Mouse (Mus musculus) neutrophil, adult 5-6 weeks (primary cell): ENCODE data around the gene Ube2m. TPM values are rescaled to one million over a fixed set of nuclear protein-coding genes. Genes with fewer than 3 reads are reported as not detected.
"Not testable (repeated sequence)": the region's sequence is repeated elsewhere in the genome, so short reads cannot be mapped to it uniquely, and the experiment has no call there.

ENCODE experiments used
- ATAC-seq: fragments of 151-379, 151-347 bp; 2 replicates; pipeline ENCODE4 v1.8.0; 2017; ENCODE audit warnings: mild to moderate bottlenecking, moderate TSS enrichment; ENCODE audit not compliant: insufficient number of reproducible peaks, poor library complexity, low FRiP score, severe bottlenecking; ENCODE audit errors: extremely low read depth
- total RNA-seq: library from RNA; stranded (forward); fragments of 200-1000 nt; gene quantifications from 2 replicates; pipeline ENCODE4 v1.2.3, GENCODE M21; 2017

Ube2m gene
- 75.1 and 83.5 TPM in 2 replicates for total RNA-seq

GRCm38 (mm10) chr7:13037901-13038555, at the start of gene Ube2m:
Gene Ube2m (minus strand): TSS chr7:13038275.
- peak; percentile 66 for ATAC-seq

- ATAC-seq = no peak
These were observed 34.2 kb upstream of the Ube2m start for GRCm38 (mm10) chr7:13072293-13072692.

- ATAC-seq = not testable (repeated sequence)
These were observed 25.3 kb upstream of the Ube2m start for GRCm38 (mm10) chr7:13063399-13063798.

GRCm38 (mm10) chr7:13059536-13059935, 21.5 kb upstream of the Ube2m start:
- no peak for ATAC-seq

- no peak for ATAC-seq
These were observed 19.0 kb upstream of the Ube2m start for GRCm38 (mm10) chr7:13056913-13057700.

- ATAC-seq = peak; percentile 90
These were observed 16.4 kb upstream of the Ube2m start, which contains the start of gene Mzf1 for GRCm38 (mm10) chr7:13054287-13055010. Gene Mzf1 (minus strand): TSS chr7:13054764.

- 0 out of 2 replicates have a peak, but pooled peaks have one; percentile 0 for ATAC-seq
These were observed 15.8 kb upstream of the Ube2m start for GRCm38 (mm10) chr7:13053961-13054286.

- ATAC-seq = no peak
These were observed 15.4 kb upstream of the Ube2m start for GRCm38 (mm10) chr7:13053501-13053900.

GRCm38 (mm10) chr7:13053001-13053400, 14.9 kb upstream of the Ube2m start:
- no peak for ATAC-seq

- ATAC-seq = peak; percentile 87
These were observed 8.0 kb upstream of the Ube2m start for GRCm38 (mm10) chr7:13046084-13046483.

- ATAC-seq = no peak
These were observed 6.2 kb upstream of the Ube2m start for GRCm38 (mm10) chr7:13044254-13044625.

- ATAC-seq = no peak
These were observed 5.6 kb upstream of the Ube2m start for GRCm38 (mm10) chr7:13043445-13044253.

- ATAC-seq = no peak
These were observed 5.0 kb upstream of the Ube2m start for GRCm38 (mm10) chr7:13043120-13043444.

- ATAC-seq = no peak
These were observed 4.4 kb upstream of the Ube2m start for GRCm38 (mm10) chr7:13042511-13042910.

- no peak for ATAC-seq
These were observed 3.2 kb upstream of the Ube2m start for GRCm38 (mm10) chr7:13041256-13041655.

GRCm38 (mm10) chr7:13039181-13039580, 1.1 kb upstream of the Ube2m start:
- no peak for ATAC-seq

- ATAC-seq = peak; percentile 7; the same call in 1 of the 2 replicates
These were observed 620 bp upstream of the Ube2m start for GRCm38 (mm10) chr7:13038621-13039169.

- no peak for ATAC-seq
These were observed 709 bp downstream of the Ube2m start for GRCm38 (mm10) chr7:13037366-13037765.

GRCm38 (mm10) chr7:13036806-13037205, 1.3 kb downstream of the Ube2m start:
- ATAC-seq = no peak
